Mouse (Mus musculus) neural tube, embryonic 13.5 days (tissue): ENCODE results near the gene Tspo. TPM values are rescaled to one million over a fixed set of nuclear protein-coding genes. Genes with fewer than 3 reads are reported as not detected.
A peak's percentile ranks its signal among the peaks of the same experiment; 100 is the strongest.

Source experiments
- ATAC-seq: fragments of 200-750 bp; cut with Nextera tagmentation; 2 replicates; pipeline ENCODE4 v1.8.0; 2017; ENCODE audit warnings: low read depth, mild to moderate bottlenecking, moderate TSS enrichment, moderate library complexity
- H3K27ac ChIP-seq: fragments of 300-500 bp; sonication (generic); replicated peaks from 2 replicates; pipeline ENCODE4 v1.5.1; 2015; ENCODE audit warnings: moderate library complexity, mild to moderate bottlenecking, inconsistent platforms
- H3K27me3 ChIP-seq: fragments of 300-500 bp; sonication (generic); 2 replicates; pipeline ENCODE4 v1.6.1; 2015; ENCODE audit warnings: mild to moderate bottlenecking, inconsistent platforms
- H3K36me3 ChIP-seq: fragments of 300-500 bp; sonication (generic); 2 replicates; pipeline ENCODE4 v1.6.1; 2015; ENCODE audit warnings: mild to moderate bottlenecking, inconsistent platforms
- H3K4me1 ChIP-seq: fragments of 300-500 bp; sonication (generic); replicated peaks from 2 replicates; pipeline ENCODE4 v1.6.1; 2015; ENCODE audit warnings: inconsistent platforms
- H3K4me2 ChIP-seq: fragments of 300-500 bp; sonication (generic); 2 replicates; pipeline ENCODE4 v1.6.1; 2015; ENCODE audit warnings: inconsistent platforms, mild to moderate bottlenecking, moderate library complexity
- H3K4me3 ChIP-seq: fragments of 300-500 bp; sonication (generic); 2 replicates; pipeline ENCODE4 v1.5.1; 2015; ENCODE audit warnings: mild to moderate bottlenecking, inconsistent platforms
- H3K9ac ChIP-seq: fragments of 300-500 bp; sonication (generic); 2 replicates; pipeline ENCODE4 v1.6.1; 2015; ENCODE audit warnings: moderate library complexity, mild to moderate bottlenecking, inconsistent platforms
- H3K9me3 ChIP-seq: fragments of 300-500 bp; sonication (generic); 2 replicates; pipeline ENCODE4 v1.6.1; 2016; ENCODE audit warnings: inconsistent platforms
- WGBS: fragments of 180-500 bp; shearing (Covaris S2); methylation state at CpG from one replicate; pipeline ENCODE4 v1.1.7; 2015; 5-methylcytosine and 5-hydroxymethylcytosine counted together
- microRNA-seq: library from miRNA; unstranded; fragments of <30 nt; microRNA quantifications from one replicate; pipeline ENCODE4, GENCODE M21; 2016
- polyA plus RNA-seq: library from polyadenylated mRNA; unstranded; fragments of >200 nt; fragmentation: Nextera tagmentation; extraction: Ambion mirVana; gene quantifications from 2 replicates; pipeline ENCODE4 v1.2.1, GENCODE M21; 2015

Tspo gene
- polyA plus RNA-seq, 1 experiment from 2014 or later, result 13.1 TPM

- no peaks in the 10 kb centered on the region for H3K36me3 ChIP-seq
- H3K4me2 ChIP-seq, result no peak overlapping the region
- H3K4me1 ChIP-seq, result no peaks in the 10 kb centered on the region
- no peak overlapping the region for H3K9ac ChIP-seq
- no peaks in the 10 kb centered on the region for H3K9me3 ChIP-seq
- no peaks in the 10 kb centered on the region for H3K27me3 ChIP-seq
- no peak for ATAC-seq
- H3K27ac ChIP-seq, result no peak overlapping the region
- H3K4me3 ChIP-seq, result no peak overlapping the region
- WGBS, result 90% methylated on average over 8 of the region's 8 CpGs
Observed at GRCm38 (mm10) chr15:83606700-83607099, 43.3 kb downstream of the Tspo start.

GRCm38 (mm10) chr15:83607115-83607802 lies 43.9 kb downstream of the Tspo start:
- 0 out of 2 replicates have a peak, but pooled peaks cover 6% of the 10 kb centered on the region for H3K36me3 ChIP-seq
- no peak overlapping the region for H3K4me2 ChIP-seq
- H3K9ac ChIP-seq, result no peak overlapping the region
- no peak overlapping the region for H3K27ac ChIP-seq
- no peak overlapping the region for H3K4me3 ChIP-seq
- no peaks in the 10 kb centered on the region for H3K4me1 ChIP-seq
- H3K27me3 ChIP-seq, result no peaks in the 10 kb centered on the region
- 45% methylated on average over 15 of the region's 15 CpGs for WGBS
- H3K9me3 ChIP-seq, result no peaks in the 10 kb centered on the region
- peak; percentile 66; the same call in 1 of the 2 replicates for ATAC-seq

DNA sequence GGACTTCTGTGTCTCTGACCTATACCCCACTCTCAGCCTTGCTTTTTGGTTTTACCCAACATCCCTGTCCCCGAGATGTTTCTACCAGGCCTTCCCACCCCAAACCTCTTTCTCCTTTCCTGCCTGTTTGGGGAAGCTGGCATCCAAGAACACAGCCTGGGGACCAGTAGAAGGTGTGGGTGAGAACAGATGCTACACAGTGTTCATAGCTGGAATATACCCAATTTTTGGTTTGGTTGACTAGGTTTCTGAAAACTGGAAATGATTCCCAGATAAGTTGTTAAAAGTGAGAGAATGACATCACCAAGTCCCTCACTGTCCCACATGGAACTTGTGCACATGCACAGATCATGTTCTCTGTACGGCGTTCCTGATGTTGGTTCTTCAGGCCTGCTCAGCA lies 51.9 kb downstream of the Tspo start:
- WGBS, result 89% methylated on average over 3 of the region's 3 CpGs
- no peak overlapping the region for H3K4me2 ChIP-seq
- peaks cover 37% of the 10 kb centered on the region for H3K36me3 ChIP-seq
- no peak overlapping the region for H3K9ac ChIP-seq
- no peaks in the 10 kb centered on the region for H3K4me1 ChIP-seq
- H3K27ac ChIP-seq, result no peak overlapping the region
- no peaks in the 10 kb centered on the region for H3K9me3 ChIP-seq
- no peak for ATAC-seq
- H3K27me3 ChIP-seq, result no peaks in the 10 kb centered on the region
- no peak overlapping the region for H3K4me3 ChIP-seq

Small RNA genes lying within 50 kb of the gene (microRNA-seq; reads per million reads assigned to microRNA genes)
- not detected for gene Gm24575

Other genes starting within 250 kb of the Tspo start
- gene Arfgap3, start 213.3 kb upstream of the Tspo start, polyA plus RNA-seq, result 39.6 and 43.5 TPM in 2 replicates
- gene Pacsin2, start 99.0 kb upstream of the Tspo start, polyA plus RNA-seq, result 29.6 and 32.2 TPM in 2 replicates
- 107 and 108 TPM in 2 replicates for gene Ttll1, start 52.7 kb upstream of the Tspo start, polyA plus RNA-seq
- 1.2 and 1.5 TPM in 2 replicates for gene Bik, start 36.7 kb upstream of the Tspo start, polyA plus RNA-seq
- 33.4 and 36.3 TPM in 2 replicates for gene Mcat, start 195 bp downstream of the Tspo start, polyA plus RNA-seq
- gene Ttll12, start 31.6 kb downstream of the Tspo start, polyA plus RNA-seq, result 37.3 and 42.0 TPM in 2 replicates
- gene Scube1, start 161.4 kb downstream of the Tspo start, polyA plus RNA-seq, result 18.1 and 19.2 TPM in 2 replicates
- 13.3 and 16.7 TPM in 2 replicates for gene Mpped1, start 215.9 kb downstream of the Tspo start, polyA plus RNA-seq